Mouse (Mus musculus): Measurements from ENCODE around the gene Olfr773. TPM values are rescaled to one million over a fixed set of nuclear protein-coding genes. Genes with fewer than 3 reads are reported as not detected.
"Not testable (repeated sequence)": the region's sequence is repeated elsewhere in the genome, so short reads cannot be mapped to it uniquely, and the experiment has no call there.

Olfr773 gene
- total RNA-seq (2021), result not detected
- long read RNA-seq, experiment 1, result 0 reads
- long read RNA-seq, experiment 2, result 0 reads

DNA sequence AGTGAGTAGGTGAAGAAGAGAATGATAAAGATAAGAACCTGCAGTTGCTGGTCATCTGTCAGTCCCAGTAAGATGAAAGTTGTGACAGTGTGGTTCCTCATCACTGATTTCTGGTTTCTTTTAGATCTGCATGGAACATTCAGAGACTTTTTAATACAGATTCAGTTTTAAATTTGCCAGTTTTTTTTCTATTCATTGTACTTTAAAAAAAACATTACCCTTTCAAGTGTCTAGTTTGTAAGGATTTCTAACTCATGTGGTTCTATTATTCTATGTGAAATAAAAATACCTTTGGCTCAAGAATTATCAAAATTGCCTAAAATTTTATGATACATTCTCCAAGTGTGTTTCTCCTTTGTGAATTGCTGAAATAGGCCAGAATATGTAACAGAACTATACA lies at the start of gene Olfr773:
Olfr773 (minus strand) TSS at position 101 of the 400 bp plus-strand sequence.
- not testable (repeated sequence) for DNase-seq (ENCODE audit: low spot score in 2 of 2)

DNA sequence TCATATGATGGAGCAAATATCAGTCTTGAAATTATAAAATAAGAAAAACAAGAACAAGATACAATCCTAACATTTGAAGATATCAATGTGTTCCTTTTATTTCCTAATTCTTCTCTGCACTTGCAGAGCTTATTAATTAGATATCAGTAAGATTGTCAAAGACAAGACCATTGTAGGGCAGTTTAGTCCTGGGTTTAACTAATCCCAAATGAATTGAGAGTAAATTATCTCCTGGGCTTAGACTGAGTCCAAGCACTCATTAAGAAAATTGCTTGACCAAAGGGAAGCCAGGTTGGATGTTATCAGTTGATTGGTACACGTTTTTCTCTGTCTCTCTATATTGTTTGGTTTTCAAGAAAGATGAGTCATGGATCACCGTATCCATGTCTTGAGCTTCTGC lies 48.7 kb upstream of the Olfr773 start, which contains the start of gene Olfr774:
Olfr774 (plus strand) TSS at position 301 of the 400 bp plus-strand sequence.
- DNase-seq (ENCODE audit: low spot score in 2 of 2), result no peak

DNA sequence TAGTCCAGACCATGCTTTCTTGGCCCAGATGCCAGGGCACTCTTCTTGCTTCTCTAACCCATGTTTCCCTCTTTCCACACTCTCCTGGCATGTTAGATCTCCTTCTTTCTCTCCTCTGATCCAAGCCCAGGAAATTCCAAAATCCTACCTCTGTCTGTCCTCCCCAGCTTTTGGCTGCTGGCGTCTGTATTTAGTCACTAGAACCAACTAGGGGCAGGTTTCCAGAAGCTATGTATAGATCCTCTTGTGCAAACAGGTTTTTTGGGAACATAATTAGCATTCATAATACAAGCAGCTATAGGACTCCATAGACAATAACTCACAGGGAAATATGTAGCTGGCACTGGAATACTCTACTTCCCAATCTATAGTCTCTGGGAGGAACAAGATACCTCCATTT lies 43.5 kb upstream of the Olfr773 start:
- DNase-seq (ENCODE audit: low spot score in 2 of 2), result no peak

DNA sequence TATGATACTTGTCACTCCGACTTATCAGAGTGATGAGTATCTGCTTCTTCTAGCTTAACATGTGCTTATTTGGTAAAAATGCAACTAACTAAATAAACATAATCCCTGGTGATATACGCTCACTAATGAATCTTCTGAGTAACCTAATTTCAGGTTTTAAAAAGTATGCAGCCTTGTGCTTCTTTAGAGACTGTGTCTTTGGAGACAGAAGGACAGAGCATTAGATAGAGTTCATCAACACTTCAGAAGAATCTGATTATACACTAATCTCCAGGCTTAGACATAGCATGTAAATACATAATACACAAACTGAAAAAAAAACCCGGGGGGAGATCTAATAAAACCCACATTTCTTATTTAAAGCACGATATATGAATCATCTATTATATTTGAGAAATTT lies 9.4 kb downstream of the Olfr773 start, which contains the start of gene Olfr772:
Olfr772 (minus strand) TSS at position 101 of the 400 bp plus-strand sequence.
- not testable (repeated sequence) for DNase-seq (ENCODE audit: low spot score in 2 of 2)

DNA sequence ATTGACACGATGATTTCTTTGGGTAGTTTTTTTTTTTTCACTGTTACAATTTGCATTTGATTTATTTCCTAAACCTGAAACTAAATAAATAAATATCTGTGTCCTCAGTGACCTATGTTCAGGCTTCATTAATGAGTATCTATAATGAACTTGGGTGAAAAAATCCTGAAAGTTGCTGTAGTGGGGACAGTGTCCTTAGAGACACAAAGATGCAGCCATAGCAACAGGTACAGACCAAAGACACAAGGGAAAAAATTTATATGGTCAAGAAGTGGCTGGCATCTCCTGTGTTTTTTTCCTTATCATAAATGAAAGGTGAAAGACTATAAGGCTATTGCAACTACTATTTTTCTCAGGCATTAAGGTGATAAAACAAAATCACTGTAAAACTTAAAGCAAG lies 22.6 kb downstream of the Olfr773 start, which contains the start of gene Olfr771:
Olfr771 (minus strand) TSS at position 101 of the 400 bp plus-strand sequence.
- no peak for DNase-seq (ENCODE audit: low spot score in 2 of 2)

DNA sequence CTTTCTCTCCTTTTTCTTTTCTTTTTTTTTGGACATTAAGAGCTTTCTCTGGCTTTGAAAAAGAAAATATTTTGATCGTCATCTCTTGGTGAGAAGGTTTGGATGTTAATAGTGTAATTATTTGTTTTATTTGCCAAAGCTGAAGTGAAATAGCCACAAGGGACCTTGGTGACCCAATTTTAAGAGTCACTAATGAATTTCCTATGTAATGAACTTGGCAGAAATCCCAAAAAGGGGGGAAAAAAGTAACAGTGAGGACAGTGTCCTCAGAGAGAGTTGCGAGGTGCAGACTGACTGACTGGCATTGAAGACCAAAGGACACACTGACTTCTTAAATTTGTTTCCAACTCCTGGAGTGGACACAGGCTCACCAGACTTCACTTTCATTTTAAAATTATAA lies 48.3 kb downstream of the Olfr773 start, which contains the start of gene Olfr770:
Olfr770 (minus strand) TSS at position 101 of the 400 bp plus-strand sequence.
- no peak for DNase-seq (ENCODE audit: low spot score in 2 of 2)

Other genes starting within 250 kb of the Olfr773 start
- 10 to 100 TPM in 1 of 2 experiments, 1 to 10 TPM in 1; 5.4 to 10.0 TPM for gene Mettl7b, start 226.4 kb downstream of the Olfr773 start, total RNA-seq (2021)
- gene Olfr9, start 198.0 kb downstream of the Olfr773 start, total RNA-seq (2021), result not detected
- not detected for gene Olfr763, start 176.6 kb downstream of the Olfr773 start, total RNA-seq (2021)
- not detected for gene Olfr764-ps1, start 147.5 kb downstream of the Olfr773 start, total RNA-seq (2021)
- gene Olfr765, start 137.4 kb downstream of the Olfr773 start, total RNA-seq (2021), result not detected
- gene Olfr766-ps1, start 118.4 kb downstream of the Olfr773 start, total RNA-seq (2021), result not detected
- gene Olfr767, start 104.5 kb downstream of the Olfr773 start, total RNA-seq (2021), result not detected
- gene Olfr768, start 88.0 kb downstream of the Olfr773 start, total RNA-seq (2021), result not detected
- not detected for gene Olfr769, start 69.6 kb downstream of the Olfr773 start, total RNA-seq (2021)
- not detected for gene Olfr770, start 48.4 kb downstream of the Olfr773 start, total RNA-seq (2021)
- gene Olfr771, start 22.7 kb downstream of the Olfr773 start, total RNA-seq (2021), result not detected
- not detected for gene Olfr772, start 9.5 kb downstream of the Olfr773 start, total RNA-seq (2021)
- not detected for gene Olfr774, start 48.8 kb upstream of the Olfr773 start, total RNA-seq (2021)
- gene Olfr775, start 61.0 kb upstream of the Olfr773 start, total RNA-seq (2021), result not detected
- not detected for gene Olfr776, start 71.7 kb upstream of the Olfr773 start, total RNA-seq (2021)
- gene Olfr777, start 84.1 kb upstream of the Olfr773 start, total RNA-seq (2021), result not detected
- not detected for gene Olfr780, start 130.7 kb upstream of the Olfr773 start, total RNA-seq (2021)
- gene Olfr781, start 141.4 kb upstream of the Olfr773 start, total RNA-seq (2021), result not detected
- not detected for gene Olfr782, start 161.4 kb upstream of the Olfr773 start, total RNA-seq (2021)
- under 1 TPM in 1 of 2 experiments, not detected in 1; 0.08 TPM for gene Olfr784, start 196.7 kb upstream of the Olfr773 start, total RNA-seq (2021)
- not detected for gene Olfr785, start 218.0 kb upstream of the Olfr773 start, total RNA-seq (2021)
- gene Olfr786, start 239.9 kb upstream of the Olfr773 start, total RNA-seq (2021), result not detected

Data from adrenal gland, postnatal 4 days (tissue).